Mouse (Mus musculus) forebrain, embryonic 10.5 days (tissue): ENCODE measurements at regions not wholly inside any gene's neighbourhood (a gene's known extent, or its start where the extent isn't known, plus 50 kb on each side); places are given as distances from the start of the nearest gene placed in this dataset.

ENCODE experiments used
- DNase-seq: peaks from one replicate; pipeline ENCODE4 v3.0.0-alpha.2; 2017; ENCODE audit warnings: low spot score; ENCODE audit errors: extremely low spot score
- H3K27ac ChIP-seq: fragments of 300-500 bp; sonication (generic); 2 replicates; pipeline ENCODE4 v1.5.1; 2016; ENCODE audit warnings: mild to moderate bottlenecking
- H3K27me3 ChIP-seq: fragments of 300-500 bp; sonication (generic); 2 replicates; pipeline ENCODE4 v1.6.1; 2016; ENCODE audit warnings: mild to moderate bottlenecking; ENCODE audit not compliant: poor library complexity, severe bottlenecking
- H3K36me3 ChIP-seq: fragments of 300-500 bp; sonication (generic); replicated peaks from 2 replicates; pipeline ENCODE4 v1.6.1; 2016; ENCODE audit warnings: mild to moderate bottlenecking, moderate library complexity
- H3K4me1 ChIP-seq: fragments of 300-500 bp; sonication (generic); 2 replicates; pipeline ENCODE4 v1.6.1; 2016
- H3K4me3 ChIP-seq: fragments of 300-500 bp; sonication (generic); 2 replicates; pipeline ENCODE4 v1.5.1; 2016; ENCODE audit warnings: mild to moderate bottlenecking, moderate library complexity
- H3K9me3 ChIP-seq: fragments of 300-500 bp; sonication (generic); 2 replicates; pipeline ENCODE4 v1.6.1; 2016; ENCODE audit warnings: mild to moderate bottlenecking, moderate library complexity
- WGBS: fragments of 180-500 bp; shearing (Covaris S2); methylation state at CpG from one replicate; pipeline ENCODE4 v1.1.7; 2016; 5-methylcytosine and 5-hydroxymethylcytosine counted together

DNA sequence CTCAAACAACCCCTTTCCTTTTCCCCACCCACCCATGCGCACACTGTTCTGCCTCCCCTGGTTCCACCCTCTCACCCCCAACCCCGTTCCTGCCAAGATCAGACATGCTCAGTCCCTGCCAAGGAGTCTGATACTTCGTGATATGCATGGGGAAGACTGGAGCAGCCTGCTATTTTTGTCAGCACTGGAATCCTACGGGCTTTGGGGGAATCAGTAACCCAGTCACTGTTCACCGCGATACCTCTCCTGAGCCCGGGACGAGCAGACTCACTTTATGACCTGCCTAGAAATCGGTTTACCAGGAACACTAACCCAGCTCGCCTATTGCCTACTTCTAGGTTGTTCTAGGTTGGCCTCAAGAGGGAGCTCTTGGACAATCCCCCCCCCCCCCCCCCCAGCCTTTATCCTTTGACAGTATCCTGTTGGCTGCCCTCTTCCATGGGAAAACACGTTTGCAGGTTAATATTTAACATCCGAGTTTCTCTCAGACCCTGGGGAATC lies 110.2 kb downstream of the Ddx11 start:
- Histone ChIP-seq H3K4me3 (no peak overlapping the region), H3K9me3 (no peaks in the 10 kb centered on the region), H3K4me1 (peaks cover 14% of the 10 kb centered on the region), H3K27me3 (peaks cover 7% of the 10 kb centered on the region), H3K27ac (no peak overlapping the region), H3K36me3 (no peaks in the 10 kb centered on the region)
- 64% methylated on average over 12 of the region's 12 CpGs for WGBS
- DNase-seq: no peak

DNA sequence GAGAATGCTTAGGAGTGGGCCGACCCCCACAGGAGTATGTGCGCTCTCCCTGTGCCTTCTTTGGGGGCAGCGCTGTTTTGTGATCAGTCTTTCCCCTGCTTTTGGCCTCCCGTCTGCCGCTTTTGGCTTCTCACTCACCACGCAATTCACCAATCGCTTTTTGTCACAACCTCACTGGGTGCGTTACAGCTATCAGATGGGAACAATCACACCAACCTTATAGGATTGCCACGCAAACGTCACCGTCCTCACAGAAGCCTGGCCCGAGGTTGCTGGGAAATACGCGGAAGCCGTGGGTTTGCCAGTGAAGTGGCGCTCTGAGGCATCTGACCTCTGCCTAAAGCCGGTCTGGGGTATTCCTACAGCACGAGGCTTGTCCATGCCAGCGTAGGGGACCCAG lies 111.1 kb downstream of the Ddx11 start:
- DNase-seq: no peak
- H3K27ac ChIP-seq: no peak overlapping the region
- H3K4me3 ChIP-seq: no peak overlapping the region
- no peaks in the 10 kb centered on the region for H3K36me3 ChIP-seq
- H3K27me3 ChIP-seq: peaks cover 11% of the 10 kb centered on the region
- WGBS: 83% methylated on average over 19 of the region's 19 CpGs
- peaks cover 14% of the 10 kb centered on the region for H3K4me1 ChIP-seq
- H3K9me3 ChIP-seq: no peaks in the 10 kb centered on the region

DNA sequence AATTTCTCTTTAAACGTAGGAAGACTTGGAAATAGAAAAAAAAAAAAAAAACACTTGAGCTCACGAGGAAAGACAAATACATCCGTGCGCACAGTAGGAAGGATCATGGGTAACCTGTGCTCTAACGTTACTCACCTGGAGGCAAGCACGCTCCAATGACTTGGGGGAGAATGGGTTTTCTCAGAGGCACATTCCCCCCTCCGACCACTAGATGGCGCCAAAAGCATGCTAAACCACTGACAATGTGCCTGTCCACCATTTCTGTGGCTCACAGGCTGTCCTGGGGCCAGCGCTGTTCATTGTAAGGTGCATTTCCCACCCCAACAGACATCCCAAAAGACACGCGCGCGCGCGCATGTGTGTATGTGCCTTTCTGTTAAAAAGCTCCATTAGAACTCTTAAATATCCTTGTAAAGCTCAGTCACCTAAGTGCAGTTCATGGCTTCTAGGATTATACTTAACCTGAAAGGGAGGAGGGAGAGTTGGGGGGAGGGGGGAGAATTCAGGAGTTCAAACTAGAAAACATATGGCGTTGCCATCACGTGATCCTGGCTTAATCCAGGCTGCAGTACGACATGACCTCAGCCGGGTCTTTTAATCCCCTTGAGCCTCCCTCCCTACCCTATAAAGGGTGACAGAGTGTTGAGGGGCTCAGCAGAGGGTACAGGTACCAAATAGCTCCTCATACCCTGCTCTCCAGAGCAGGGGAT lies 111.9 kb downstream of the Ddx11 start:
- no peaks in the 10 kb centered on the region for H3K36me3 ChIP-seq
- H3K9me3 ChIP-seq: no peaks in the 10 kb centered on the region
- H3K27ac ChIP-seq: peak overlapping the region; percentile 73
- 7% methylated on average over 19 of the region's 19 CpGs for WGBS
- peaks cover 15% of the 10 kb centered on the region for H3K27me3 ChIP-seq
- H3K4me1 ChIP-seq: peaks cover 14% of the 10 kb centered on the region
- peak; percentile 89 for DNase-seq
- H3K4me3 ChIP-seq: peak overlapping the region; percentile 37; the same call in 1 of the 2 replicates

DNA sequence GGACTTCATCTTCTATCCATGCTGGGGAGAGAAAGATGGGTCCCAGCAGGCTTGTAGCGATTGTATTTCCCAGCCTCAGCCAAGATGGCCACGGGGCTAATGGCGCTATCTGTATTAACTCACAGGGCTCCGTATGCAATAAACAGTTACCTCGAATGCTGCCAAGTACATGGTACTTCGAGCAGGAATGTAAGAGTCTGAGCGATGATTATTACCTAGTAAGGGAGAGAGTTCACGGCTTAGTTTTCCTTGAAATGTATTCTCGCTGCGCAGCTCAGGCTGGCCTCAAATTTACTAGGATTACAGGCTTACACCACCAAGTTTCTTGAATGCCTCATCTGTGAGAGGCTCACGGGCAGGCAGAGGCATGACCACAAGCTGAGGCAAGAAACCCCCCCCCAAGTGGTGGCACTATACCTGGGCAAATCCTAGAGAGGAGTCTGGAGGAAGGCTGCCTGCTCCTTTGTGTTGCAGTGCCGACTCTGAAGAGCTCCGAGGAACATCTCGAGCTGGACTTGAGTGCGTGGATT lies 112.6 kb downstream of the Ddx11 start:
- H3K4me3 ChIP-seq: peak overlapping the region; percentile 37; the same call in 1 of the 2 replicates
- H3K36me3 ChIP-seq: no peaks in the 10 kb centered on the region
- H3K4me1 ChIP-seq: peaks cover 14% of the 10 kb centered on the region
- 88% methylated on average over 15 of the region's 15 CpGs for WGBS
- no peak for DNase-seq
- H3K9me3 ChIP-seq: no peaks in the 10 kb centered on the region
- peaks cover 15% of the 10 kb centered on the region for H3K27me3 ChIP-seq
- H3K27ac ChIP-seq: peak overlapping the region; percentile 73

DNA sequence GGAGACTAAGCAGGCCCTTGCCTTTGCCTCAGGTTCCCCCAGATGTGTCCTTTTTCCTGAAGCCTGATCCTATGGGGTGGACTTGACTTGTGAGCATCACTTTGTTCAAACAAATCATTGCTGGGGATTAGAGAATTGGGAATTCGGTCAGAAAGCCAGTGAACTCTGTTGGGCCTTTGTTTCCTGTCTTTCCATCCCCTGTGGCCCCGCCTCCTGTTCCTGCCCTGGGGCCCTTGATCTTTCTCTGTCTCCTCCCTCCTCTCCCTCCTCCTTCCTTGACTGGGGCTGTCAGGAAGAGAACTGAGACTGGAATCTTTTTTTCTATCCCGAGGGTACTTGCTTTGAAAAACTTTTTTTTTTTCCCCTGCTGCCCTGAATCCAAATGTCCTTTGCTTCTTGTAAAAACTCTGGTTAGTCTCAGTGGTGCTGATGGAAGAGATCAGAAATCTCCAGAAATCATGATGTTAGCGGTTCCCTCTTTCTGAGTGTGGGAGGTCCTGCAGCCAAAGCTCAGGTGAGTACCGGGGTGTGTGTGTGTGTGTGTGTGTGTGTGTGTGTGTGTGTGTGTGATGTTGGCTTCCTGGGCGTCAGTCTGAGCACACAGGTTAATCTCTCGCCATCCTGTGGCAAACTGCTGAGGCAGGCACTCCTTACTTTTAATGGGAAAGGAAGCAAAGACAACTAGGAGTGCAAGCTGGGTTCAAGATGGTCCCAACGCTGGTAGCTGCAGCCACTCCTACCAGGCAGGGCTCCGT lies 118.7 kb downstream of the Ddx11 start:
- Histone ChIP-seq H3K27me3 (peaks cover 7% of the 10 kb centered on the region; the same call in 1 of the 2 replicates), H3K27ac (peak overlapping the region; percentile 80), H3K36me3 (no peaks in the 10 kb centered on the region), H3K4me1 (peaks cover 31% of the 10 kb centered on the region), H3K4me3 (peak overlapping the region; percentile 32), H3K9me3 (no peaks in the 10 kb centered on the region)
- peak; percentile 63 for DNase-seq
- WGBS: 13% methylated on average over 9 of the region's 9 CpGs

DNA sequence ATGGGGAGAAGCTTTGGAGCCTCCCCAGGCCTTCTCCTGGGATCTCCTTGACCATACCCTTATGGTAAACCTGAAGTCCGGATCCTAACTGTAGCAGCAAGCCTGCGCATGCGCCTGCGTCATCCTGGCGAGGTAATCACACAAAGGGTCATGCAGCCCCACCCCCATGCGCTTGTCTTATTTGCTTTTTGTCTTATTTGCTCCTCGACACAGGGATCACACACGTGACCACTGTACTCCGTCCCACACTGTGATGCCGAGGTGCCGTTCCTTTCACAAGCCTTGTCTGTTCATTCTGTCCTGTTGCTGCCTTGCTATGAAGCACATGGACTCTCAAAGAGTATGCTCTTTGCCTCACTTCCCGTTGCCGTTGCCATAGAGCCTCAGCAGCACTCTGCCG lies 120.9 kb downstream of the Ddx11 start:
- peaks cover 6% of the 10 kb centered on the region; the same call in 1 of the 2 replicates for H3K27me3 ChIP-seq
- no peaks in the 10 kb centered on the region for H3K9me3 ChIP-seq
- no peak overlapping the region for H3K27ac ChIP-seq
- 92% methylated on average over 14 of the region's 14 CpGs for WGBS
- H3K36me3 ChIP-seq: no peaks in the 10 kb centered on the region
- H3K4me3 ChIP-seq: no peak overlapping the region
- DNase-seq: no peak
- peaks cover 24% of the 10 kb centered on the region for H3K4me1 ChIP-seq

DNA sequence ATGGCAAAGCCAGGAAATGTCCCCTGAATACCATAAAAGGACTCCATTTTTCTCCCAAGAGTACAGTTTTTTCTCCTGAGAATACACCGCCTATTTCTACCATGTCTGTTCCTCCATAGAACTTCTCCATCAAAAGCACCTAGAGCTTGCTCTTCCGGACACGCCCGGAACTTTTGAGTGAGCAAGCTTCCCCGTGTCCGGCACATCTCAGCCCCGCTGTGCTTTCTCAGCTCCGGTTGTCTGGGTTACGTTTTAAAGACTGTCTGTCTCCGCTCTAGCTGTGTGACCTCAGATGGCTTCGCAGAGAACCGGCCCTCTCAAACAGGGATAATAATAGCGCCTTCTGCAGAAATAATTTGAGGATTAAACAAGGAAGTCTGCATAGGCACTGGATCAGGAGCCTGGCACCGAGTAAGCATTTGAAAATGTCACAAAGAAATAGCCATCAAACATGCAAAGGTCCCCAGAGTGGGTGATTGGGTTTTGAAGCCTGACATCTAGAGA lies 122.8 kb downstream of the Ddx11 start:
- no peak overlapping the region for H3K27ac ChIP-seq
- WGBS: 88% methylated on average over 14 of the region's 14 CpGs
- no peaks in the 10 kb centered on the region for H3K27me3 ChIP-seq
- H3K36me3 ChIP-seq: no peaks in the 10 kb centered on the region
- DNase-seq: no peak
- H3K4me1 ChIP-seq: peaks cover 24% of the 10 kb centered on the region
- H3K4me3 ChIP-seq: no peak overlapping the region
- no peaks in the 10 kb centered on the region for H3K9me3 ChIP-seq

DNA sequence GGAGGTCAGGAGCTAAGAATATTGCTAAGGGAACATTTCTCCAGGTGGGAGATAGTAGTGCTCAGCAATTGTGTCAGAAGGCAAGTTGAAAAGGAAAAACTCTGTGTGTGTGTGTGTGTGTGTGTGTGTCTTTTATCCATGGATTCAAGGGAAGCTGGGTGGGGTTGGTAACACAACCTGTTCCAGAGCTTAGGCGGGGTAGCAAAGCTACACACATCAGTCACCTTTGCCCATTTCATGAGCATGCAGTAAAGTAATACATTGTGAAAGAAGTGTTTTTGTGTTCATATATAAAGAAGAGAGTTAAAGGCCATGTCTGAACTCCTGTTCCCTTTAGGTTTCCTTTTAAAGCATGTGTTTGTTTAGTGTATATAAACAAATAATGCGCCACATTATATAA lies 128.2 kb downstream of the Ddx11 start:
- Histone ChIP-seq H3K4me1 (no peaks in the 10 kb centered on the region), H3K27me3 (no peaks in the 10 kb centered on the region), H3K9me3 (no peaks in the 10 kb centered on the region), H3K36me3 (no peaks in the 10 kb centered on the region), H3K4me3 (no peak overlapping the region), H3K27ac (no peak overlapping the region)
- DNase-seq: no peak
- 91% methylated on average over 2 of the region's 2 CpGs for WGBS

DNA sequence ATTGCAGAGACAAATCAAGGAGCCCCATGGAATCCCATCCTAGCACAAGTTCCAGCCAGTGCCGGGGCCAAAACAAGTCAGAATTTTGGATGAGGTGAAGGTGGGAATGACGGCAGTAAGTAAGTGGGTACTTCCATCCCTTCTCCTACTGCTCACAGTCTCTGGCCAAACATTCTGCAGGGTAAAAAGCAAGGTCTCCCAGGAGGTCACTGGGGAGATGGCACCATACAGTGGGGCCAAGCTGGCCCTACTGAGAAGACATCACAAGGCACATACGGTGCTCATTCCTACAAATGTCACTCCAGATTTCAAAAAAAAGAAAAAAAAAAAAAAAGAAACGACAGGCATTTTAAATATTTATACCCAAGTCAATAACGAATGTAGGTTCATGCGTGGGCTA lies 129.6 kb downstream of the Ddx11 start:
- Histone ChIP-seq H3K36me3 (no peaks in the 10 kb centered on the region), H3K27me3 (no peaks in the 10 kb centered on the region), H3K4me1 (no peaks in the 10 kb centered on the region), H3K9me3 (no peaks in the 10 kb centered on the region), H3K27ac (no peak overlapping the region), H3K4me3 (no peak overlapping the region)
- 92% methylated on average over 6 of the region's 6 CpGs for WGBS
- DNase-seq: no peak

DNA sequence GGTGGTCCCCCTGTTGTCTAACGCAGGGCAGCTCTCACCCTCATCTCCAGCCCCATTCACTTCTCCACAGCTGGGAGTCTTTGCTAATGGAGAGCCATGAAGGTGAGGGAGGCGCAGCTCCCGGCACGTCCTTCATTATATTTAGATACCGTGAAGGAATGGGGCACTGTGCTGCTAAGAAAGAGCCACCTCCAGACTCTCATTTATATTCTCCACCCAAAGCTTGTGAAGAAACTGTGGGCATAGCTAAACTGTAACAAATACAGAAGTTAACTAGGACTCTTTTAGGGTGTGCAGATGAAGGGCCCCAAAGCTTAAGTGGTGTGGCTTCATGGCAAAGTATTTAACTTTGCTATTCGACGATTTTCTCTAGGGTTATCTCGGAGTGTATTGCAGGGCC lies 136.4 kb downstream of the Ddx11 start:
- DNase-seq: no peak
- Histone ChIP-seq H3K4me3 (no peak overlapping the region), H3K9me3 (no peaks in the 10 kb centered on the region), H3K36me3 (no peaks in the 10 kb centered on the region), H3K27me3 (no peaks in the 10 kb centered on the region), H3K4me1 (no peaks in the 10 kb centered on the region), H3K27ac (no peak overlapping the region)
- WGBS: 78% methylated on average over 8 of the region's 8 CpGs

DNA sequence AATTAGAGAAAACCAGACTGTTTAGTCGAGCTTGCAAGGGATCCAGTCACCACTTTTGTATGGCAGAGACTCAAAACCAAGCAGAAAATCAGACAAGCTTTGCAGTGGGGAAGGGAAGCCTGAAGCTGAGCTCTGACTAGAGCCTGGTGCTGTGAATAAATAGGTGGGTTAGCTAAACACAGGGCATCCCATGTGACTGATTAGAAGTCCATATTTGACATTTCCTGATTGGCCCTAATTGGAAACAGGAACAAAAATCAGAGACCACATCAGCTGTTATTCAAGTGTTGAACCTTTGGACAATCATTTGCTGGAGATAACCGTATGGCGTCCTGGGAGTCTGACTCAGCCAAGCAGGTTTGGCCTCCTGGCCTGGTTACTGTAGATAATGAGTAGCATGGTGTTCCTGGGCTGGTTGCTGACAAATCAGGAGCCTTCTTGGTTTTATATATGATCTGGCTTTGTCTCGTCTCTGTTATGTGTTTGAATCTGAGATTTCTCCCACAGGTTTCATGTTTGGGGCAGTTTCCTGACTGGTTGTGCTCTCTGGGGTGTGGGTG lies 139.4 kb downstream of the Ddx11 start:
- WGBS: 75% methylated on average over 4 of the region's 4 CpGs
- Histone ChIP-seq H3K36me3 (no peaks in the 10 kb centered on the region), H3K27me3 (no peaks in the 10 kb centered on the region), H3K9me3 (no peaks in the 10 kb centered on the region), H3K27ac (no peak overlapping the region), H3K4me1 (peaks cover 6% of the 10 kb centered on the region; the same call in 1 of the 2 replicates), H3K4me3 (no peak overlapping the region)
- no peak for DNase-seq

DNA sequence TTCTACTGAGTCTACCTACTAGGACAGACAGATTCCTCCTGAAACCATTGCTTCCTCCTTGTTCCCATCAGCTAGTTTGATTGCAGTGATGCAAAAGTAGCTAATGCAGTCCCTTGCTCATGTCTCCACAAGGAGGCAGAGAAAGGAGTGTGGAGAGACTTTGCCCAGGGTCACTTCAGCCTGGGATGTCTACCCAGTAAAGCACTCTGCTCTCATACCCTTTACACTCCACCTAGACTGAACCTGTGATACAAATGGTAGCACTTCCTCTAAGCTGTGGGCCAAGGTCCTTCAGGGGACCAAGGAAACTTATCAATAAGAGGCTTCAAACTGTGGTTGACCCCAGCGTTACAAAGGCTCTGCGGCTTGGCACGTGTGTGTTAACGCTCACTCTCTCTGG lies 140.1 kb downstream of the Ddx11 start:
- 95% methylated on average over 4 of the region's 4 CpGs for WGBS
- DNase-seq: no peak
- H3K4me1 ChIP-seq: peaks cover 6% of the 10 kb centered on the region; the same call in 1 of the 2 replicates
- no peak overlapping the region for H3K4me3 ChIP-seq
- H3K27ac ChIP-seq: no peak overlapping the region
- no peaks in the 10 kb centered on the region for H3K27me3 ChIP-seq
- H3K9me3 ChIP-seq: no peaks in the 10 kb centered on the region
- H3K36me3 ChIP-seq: no peaks in the 10 kb centered on the region
